Mouse (Mus musculus): ENCODE results near the gene Drd3.

- TF ChIP-seq MYC (IDR thresholded peaks at IDR 0.05; ENCODE audit: low read depth, low read length) (no peak), RAD21 (IDR thresholded peaks at IDR 0.05; ENCODE audit: low read depth, low read length) (no peak), POLR2A (IDR thresholded peaks at IDR 0.05; ENCODE audit: low read depth, low read length) (no peak), CTCF (conservative IDR thresholded peaks at IDR 0.05 in 1 of 2, IDR thresholded peaks at IDR 0.05 in 1 of 2; ENCODE audit: low read depth in 2 of 2, low read length in 2 of 2) (no peak), EP300 (IDR thresholded peaks at IDR 0.05; ENCODE audit: low read length) (no peak), JUN (IDR thresholded peaks at IDR 0.05; ENCODE audit: insufficient read depth, low read depth, low read length) (no peak), ZC3H11A (IDR thresholded peaks at IDR 0.05; ENCODE audit: low read depth, low read length) (no peak), MEF2A (IDR thresholded peaks at IDR 0.05; ENCODE audit: borderline replicate concordance, low read depth, low read length) (no peak), MAX (IDR thresholded peaks at IDR 0.05; ENCODE audit: low read length) (no peak), ZMIZ1 (IDR thresholded peaks at IDR 0.05; ENCODE audit: low read depth, low read length) (no peak), MXI1 (IDR thresholded peaks at IDR 0.05; ENCODE audit: low read depth, low read length) (no peak), UBTF (IDR thresholded peaks at IDR 0.05; ENCODE audit: low read depth, low read length) (no peak)
Measured at GRCm38 (mm10) chr16:43729506-43730221, 24.2 kb upstream of the Drd3 start.

Measured in CH12.LX (cell line).